Mouse (Mus musculus) MEL (cell line): ENCODE results near the gene Rbm48. TPM values are rescaled to one million over a fixed set of nuclear protein-coding genes. Genes with fewer than 3 reads are reported as not detected.

Source experiments
- DNase-seq: peaks from one replicate; pipeline ENCODE4 v3.0.0; 2011; ENCODE audit warnings: low read depth, low spot score
- H3K27ac ChIP-seq: 2 replicates; pipeline ENCODE4 v1.5.1; 2012; ENCODE audit warnings: low read depth, mild to moderate bottlenecking, control low read depth, low read length, moderate library complexity; ENCODE audit not compliant: control insufficient read depth
- H3K27me3 ChIP-seq, 2 experiments: fragments of 150-350 bp in 1 of 2; sonication (generic) in 1 of 2; 2 replicates each; pipeline ENCODE4 v1.6.1; 2012; ENCODE audit warnings: low read length in 2 of 2, mild to moderate bottlenecking in 2 of 2, improper control_type of control experiment in 1 of 2, moderate library complexity in 1 of 2; ENCODE audit not compliant: insufficient read depth in 2 of 2, control insufficient read depth in 1 of 2
- H3K36me3 ChIP-seq, 2 experiments: 2 replicates each; pipeline ENCODE4 v1.6.1; 2012 to 2014; ENCODE audit warnings: low read length in 2 of 2, improper control_type of control experiment in 1 of 2, inconsistent platforms in 1 of 2, mild to moderate bottlenecking in 1 of 2; ENCODE audit not compliant: insufficient read depth in 2 of 2, control insufficient read depth in 1 of 2
- H3K4me1 ChIP-seq, 2 experiments: fragments of 150-350 bp in 1 of 2; sonication (generic) in 1 of 2; 2 replicates each; pipeline ENCODE4 v1.6.1; 2012; ENCODE audit warnings: low read length in 2 of 2, improper control_type of control experiment in 1 of 2, mild to moderate bottlenecking in 1 of 2; ENCODE audit not compliant: insufficient read depth in 2 of 2, control insufficient read depth in 1 of 2
- H3K4me3 ChIP-seq, 2 experiments: fragments of 150-350 bp in 1 of 2; sonication (generic) in 1 of 2; 2 replicates each; pipeline ENCODE4 v1.5.1; 2012; ENCODE audit warnings: low read depth in 2 of 2, low read length in 2 of 2, mild to moderate bottlenecking in 2 of 2, moderate library complexity in 2 of 2, control low read depth in 1 of 2, improper control_type of control experiment in 1 of 2; ENCODE audit not compliant: control insufficient read depth in 1 of 2, insufficient read depth in 1 of 2
- H3K79me2 ChIP-seq: 2 replicates; pipeline ENCODE4 v1.6.1; 2012; ENCODE audit warnings: mild to moderate bottlenecking, low read length, moderate library complexity; ENCODE audit not compliant: control insufficient read depth, poor library complexity, insufficient read depth
- H3K9ac ChIP-seq: 2 replicates; pipeline ENCODE4 v1.6.1; 2012; ENCODE audit warnings: low read depth, mild to moderate bottlenecking, control low read depth, low read length, moderate library complexity; ENCODE audit not compliant: control insufficient read depth, poor library complexity, severe bottlenecking
- H3K9me3 ChIP-seq: fragments of 150-350 bp; sonication (generic); replicated peaks from 2 replicates; pipeline ENCODE4 v1.6.1; 2012; ENCODE audit warnings: mild to moderate bottlenecking, low read length, improper control_type of control experiment, moderate library complexity; ENCODE audit not compliant: insufficient read depth
- BHLHE40 ChIP-seq: IDR thresholded peaks from 2 replicates; pipeline ENCODE4 v1.6.1; 2012; ENCODE audit warnings: low read depth, mild to moderate bottlenecking, inconsistent platforms, low read length, improper control_type of control experiment, borderline replicate concordance
- CTCF ChIP-seq, 3 experiments: IDR thresholded peaks in 2 of 3; conservative IDR thresholded peaks in 1 of 3; 2 replicates each; pipeline ENCODE4 v1.5.1; 2011 to 2012; ENCODE audit warnings: low read length in 3 of 3, low read depth in 2 of 3, mild to moderate bottlenecking in 2 of 3, improper control_type of control experiment in 1 of 3, inconsistent platforms in 1 of 3, mixed read lengths in 1 of 3, moderate library complexity in 1 of 3; ENCODE audit not compliant: control insufficient read depth in 1 of 3, insufficient read depth in 1 of 3, poor library complexity in 1 of 3, severe bottlenecking in 1 of 3
- ELF1 ChIP-seq: IDR thresholded peaks from 2 replicates; pipeline ENCODE4 v1.6.1; 2014; ENCODE audit warnings: low read depth, mild to moderate bottlenecking, inconsistent platforms, low read length, improper control_type of control experiment, moderate library complexity
- EP300 ChIP-seq, 2 experiments: IDR thresholded peaks; 2 replicates each; pipeline ENCODE4 v1.6.1; 2011; ENCODE audit warnings: improper control_type of control experiment in 2 of 2, low read length in 2 of 2, low read depth in 1 of 2, mild to moderate bottlenecking in 1 of 2
- ETS1 ChIP-seq: IDR thresholded peaks from 2 replicates; pipeline ENCODE4 v1.6.1; 2012; ENCODE audit warnings: low read depth, mild to moderate bottlenecking, inconsistent platforms, low read length, improper control_type of control experiment, moderate library complexity
- GATA1 ChIP-seq: IDR thresholded peaks from 2 replicates; pipeline ENCODE4 v1.6.1; 2011; ENCODE audit warnings: low read depth, low read length, improper control_type of control experiment
- HCFC1 ChIP-seq: IDR thresholded peaks from 2 replicates; pipeline ENCODE4 v1.6.1; 2012; ENCODE audit warnings: low read depth, mild to moderate bottlenecking, inconsistent platforms, low read length, improper control_type of control experiment, moderate library complexity
- JUND ChIP-seq: IDR thresholded peaks from 2 replicates; pipeline ENCODE4 v1.6.1; 2011; ENCODE audit warnings: low read depth, mild to moderate bottlenecking, improper control_type of control experiment, low read length
- MAX ChIP-seq: IDR thresholded peaks from 2 replicates; pipeline ENCODE4 v1.6.1; 2011; ENCODE audit warnings: low read length, improper control_type of control experiment
- MYB ChIP-seq: IDR thresholded peaks from 2 replicates; pipeline ENCODE4 v1.6.1; 2011; ENCODE audit warnings: mild to moderate bottlenecking, low read depth, low read length, improper control_type of control experiment
- NRF1 ChIP-seq: IDR thresholded peaks from 2 replicates; pipeline ENCODE4 v1.6.1; 2014; ENCODE audit warnings: low read depth, mild to moderate bottlenecking, inconsistent platforms, low read length, improper control_type of control experiment, moderate library complexity; ENCODE audit not compliant: poor library complexity, insufficient read depth, severe bottlenecking
- POLR2A ChIP-seq, 2 experiments: IDR thresholded peaks; 2 replicates each; pipeline ENCODE4 v1.6.1; 2011 to 2012; ENCODE audit warnings: low read length in 2 of 2, mild to moderate bottlenecking in 2 of 2, control low read depth in 1 of 2, improper control_type of control experiment in 1 of 2, low read depth in 1 of 2, moderate library complexity in 1 of 2; ENCODE audit not compliant: control insufficient read depth in 1 of 2, insufficient read depth in 1 of 2, poor library complexity in 1 of 2
- POLR2AphosphoS2 ChIP-seq: IDR thresholded peaks from 2 replicates; pipeline ENCODE4 v1.6.1; 2011; ENCODE audit warnings: low read length, improper control_type of control experiment
- RAD21 ChIP-seq: IDR thresholded peaks from 2 replicates; pipeline ENCODE4 v1.6.1; 2011; ENCODE audit warnings: mild to moderate bottlenecking, low read depth, low read length, improper control_type of control experiment
- RCOR1 ChIP-seq: IDR thresholded peaks from 2 replicates; pipeline ENCODE4 v1.6.1; 2012; ENCODE audit warnings: low read depth, mild to moderate bottlenecking, inconsistent platforms, low read length, improper control_type of control experiment
- TAL1 ChIP-seq: IDR thresholded peaks from 2 replicates; pipeline ENCODE4 v1.6.1; 2012; ENCODE audit warnings: mild to moderate bottlenecking, inconsistent platforms, low read length, moderate library complexity, mixed read lengths
- TCF12 ChIP-seq: IDR thresholded peaks from 2 replicates; pipeline ENCODE4 v1.6.1; 2014; ENCODE audit warnings: low read depth, mild to moderate bottlenecking, inconsistent platforms, low read length, improper control_type of control experiment, moderate library complexity
- USF1 ChIP-seq: IDR thresholded peaks from 2 replicates; pipeline ENCODE4 v1.6.1; 2014; ENCODE audit warnings: low read depth, mild to moderate bottlenecking, inconsistent platforms, low read length, improper control_type of control experiment, moderate library complexity
- USF2 ChIP-seq, 2 experiments: IDR thresholded peaks; 2 replicates each; pipeline ENCODE4 v1.6.1; 2011 to 2012; ENCODE audit warnings: improper control_type of control experiment in 2 of 2, low read length in 2 of 2, borderline replicate concordance in 1 of 2, inconsistent platforms in 1 of 2, low read depth in 1 of 2, mild to moderate bottlenecking in 1 of 2; ENCODE audit not compliant: insufficient read depth in 1 of 2
- ZC3H11A ChIP-seq: IDR thresholded peaks from 2 replicates; pipeline ENCODE4 v1.6.1; 2012; ENCODE audit warnings: low read depth, mild to moderate bottlenecking, inconsistent platforms, low read length, improper control_type of control experiment
- polyA plus RNA-seq, 2 experiments: library from polyadenylated mRNA; stranded (reverse) in 1 of 2; unstranded in 1 of 2; fragments of >175 nt in 1 of 2; fragments of >200 nt in 1 of 2; gene quantifications; 2 replicates each; pipeline versions ENCODE4 v1.2.1 to v1.2.4; 2012; ENCODE audit warnings: low replicate concordance in 2 of 2, low read depth in 1 of 2; ENCODE audit not compliant: insufficient read length in 2 of 2, insufficient read depth in 1 of 2, missing spikeins in 1 of 2
- total RNA-seq: library from RNA; depleted of rRNA; stranded (reverse); fragments of 300-350 nt; gene quantifications from 2 replicates; pipeline ENCODE4 v1.2.3, GENCODE M21; 2012

The Rbm48 gene
- total and polyA plus RNA-seq, 3 experiments = 12.0 to 12.9 TPM; not detected in 1

GRCm38 (mm10) chr5:3598766-3599165, 2.4 kb upstream of the Rbm48 start:
- Histone ChIP-seq H3K36me3 (peaks cover 0 to 7% of the 10 kb centered on the region in 2 experiments; a peak in 2 of 4 replicates), H3K27me3 (no peaks in the 10 kb centered on the region), H3K27ac (no peak overlapping the region), H3K9me3 (no peaks in the 10 kb centered on the region), H3K4me3 (no peak overlapping the region), H3K9ac (no peak overlapping the region), H3K79me2 (peaks cover 14% of the 10 kb centered on the region)
- no peak for DNase-seq
- no peak for TF ChIP-seq CTCF (IDR thresholded peaks at IDR 0.05 in 2 of 3, conservative IDR thresholded peaks at IDR 0.05 in 1 of 3; ENCODE audit: control insufficient read depth in 1 of 3, insufficient read depth in 1 of 3, low read depth in 2 of 3, low read length in 3 of 3, poor library complexity in 1 of 3, severe bottlenecking in 1 of 3)
- TF ChIP-seq JUND = no peak
- TF ChIP-seq ELF1 = no peak
- TF ChIP-seq ETS1 = no peak
- no peak for TF ChIP-seq NRF1
- TF ChIP-seq MYB = no peak
- no peak for TF ChIP-seq USF2 (IDR thresholded peaks at IDR 0.05; ENCODE audit: borderline replicate concordance in 1 of 2, insufficient read depth in 1 of 2, low read depth in 1 of 2, low read length in 2 of 2)
- TF ChIP-seq HCFC1 = no peak
- TF ChIP-seq USF1 = no peak
- TF ChIP-seq, all 39 proteins: peak for 0
- H3K4me1 ChIP-seq = peaks cover 2 to 4% of the 10 kb centered on the region in 2 experiments; a peak in 2 of 4 replicates

GRCm38 (mm10) chr5:3597171-3597570, 786 bp upstream of the Rbm48 start:
- Histone ChIP-seq H3K79me2 (peaks cover 14% of the 10 kb centered on the region), H3K4me3 (peak overlapping the region; percentile 84 to 91), H3K27ac (no peak overlapping the region), H3K27me3 (no peaks in the 10 kb centered on the region), H3K9me3 (no peaks in the 10 kb centered on the region), H3K4me1 (peaks cover 2 to 4% of the 10 kb centered on the region in 2 experiments; a peak in 2 of 4 replicates), H3K9ac (peak overlapping the region; percentile 72; the same call in 1 of the 2 replicates), H3K36me3 (peaks cover 3 to 7% of the 10 kb centered on the region in 2 experiments; a peak in 2 of 4 replicates)
- peak; percentile 35 for DNase-seq
- TF ChIP-seq TAL1 (no peak), RCOR1 (peak; percentile 43; the same call in 1 of the 2 replicates), MAX (no peak), ELF1 (no peak), ETS1 (no peak), ZC3H11A (no peak), MYB (no peak), POLR2A (IDR thresholded peaks at IDR 0.05; ENCODE audit: control insufficient read depth in 1 of 2, insufficient read depth in 1 of 2, low read depth in 1 of 2, low read length in 2 of 2, poor library complexity in 1 of 2) (no peak), RAD21 (no peak), TCF12 (peak; percentile 46; the same call in 1 of the 2 replicates), BHLHE40 (no peak), USF1 (no peak), GATA1 (peak; percentile 52; the same call in 1 of the 2 replicates), EP300 (IDR thresholded peaks at IDR 0.05; ENCODE audit: low read depth in 1 of 2, low read length in 2 of 2) (peak; percentile 52 to 65; a peak in 3 of 4 replicates), HCFC1 (no peak), POLR2AphosphoS2 (no peak)
